Mouse (Mus musculus): Measurements from ENCODE around the gene Akap11. TPM values are rescaled to one million over a fixed set of nuclear protein-coding genes. Genes with fewer than 3 reads are reported as not detected.

Akap11 gene
- polyA plus RNA-seq, 1 experiment from 2014 or later = 32.4 TPM

GRCm38 (mm10) chr14:78526475-78526874 is 10.1 kb downstream of the Akap11 start:
- WGBS = 75% methylated on average over 3 of the region's 3 CpGs
- no peak for ATAC-seq (ENCODE audit: low FRiP score)
- peaks cover 37% of the 10 kb centered on the region for H3K4me1 ChIP-seq

GRCm38 (mm10) chr14:78525611-78526457 is 10.8 kb downstream of the Akap11 start:
- Histone ChIP-seq H3K9me3 (replicated peaks) (no peaks in the 10 kb centered on the region), H3K4me2 (no peak overlapping the region), H3K4me3 (replicated peaks) (no peak overlapping the region), H3K27ac (replicated peaks) (no peak overlapping the region), H3K9ac (replicated peaks) (no peak overlapping the region), H3K27me3 (replicated peaks) (no peaks in the 10 kb centered on the region), H3K36me3 (no peaks in the 10 kb centered on the region), H3K4me1 (peaks cover 35% of the 10 kb centered on the region)
- no peak for ATAC-seq (ENCODE audit: low FRiP score)
- 98% methylated on average over 3 of the region's 3 CpGs for WGBS

More at GRCm38 (mm10) chr14:78526475-78526874, 10.1 kb downstream of the Akap11 start:
- Histone ChIP-seq H3K36me3 (no peaks in the 10 kb centered on the region), H3K27ac (replicated peaks) (no peak overlapping the region), H3K4me2 (no peak overlapping the region), H3K9ac (replicated peaks) (no peak overlapping the region), H3K9me3 (replicated peaks) (no peaks in the 10 kb centered on the region), H3K27me3 (replicated peaks) (no peaks in the 10 kb centered on the region), H3K4me3 (replicated peaks) (no peak overlapping the region)

- Histone ChIP-seq H3K9ac (replicated peaks) (no peak overlapping the region), H3K4me3 (replicated peaks) (no peak overlapping the region), H3K27ac (replicated peaks) (no peak overlapping the region), H3K9me3 (replicated peaks) (no peaks in the 10 kb centered on the region), H3K27me3 (replicated peaks) (no peaks in the 10 kb centered on the region), H3K36me3 (0 out of 2 replicates have a peak, but pooled peaks cover 3% of the 10 kb centered on the region), H3K4me2 (no peak overlapping the region), H3K4me1 (peaks cover 30% of the 10 kb centered on the region)
- ATAC-seq (ENCODE audit: low FRiP score) = no peak
- WGBS = 83% methylated on average over 2 of the region's 2 CpGs
These were observed 11.5 kb downstream of the Akap11 start for GRCm38 (mm10) chr14:78525059-78525458.

GRCm38 (mm10) chr14:78510713-78511112 is 25.9 kb downstream of the Akap11 start:
- Histone ChIP-seq H3K4me3 (replicated peaks) (no peak overlapping the region), H3K36me3 (peaks cover 71% of the 10 kb centered on the region), H3K27me3 (replicated peaks) (no peaks in the 10 kb centered on the region), H3K27ac (replicated peaks) (no peak overlapping the region), H3K4me2 (no peak overlapping the region), H3K9ac (replicated peaks) (no peak overlapping the region), H3K4me1 (no peaks in the 10 kb centered on the region), H3K9me3 (replicated peaks) (no peaks in the 10 kb centered on the region)
- WGBS = 78% methylated on average over 9 of the region's 9 CpGs
- ATAC-seq (ENCODE audit: low FRiP score) = no peak

GRCm38 (mm10) chr14:78509791-78510190 is 26.8 kb downstream of the Akap11 start:
- Histone ChIP-seq H3K4me3 (replicated peaks) (no peak overlapping the region), H3K36me3 (peaks cover 77% of the 10 kb centered on the region), H3K9ac (replicated peaks) (no peak overlapping the region), H3K27me3 (replicated peaks) (no peaks in the 10 kb centered on the region), H3K27ac (replicated peaks) (no peak overlapping the region), H3K4me2 (no peak overlapping the region), H3K4me1 (no peaks in the 10 kb centered on the region), H3K9me3 (replicated peaks) (no peaks in the 10 kb centered on the region)
- 94% methylated on average over 6 of the region's 6 CpGs for WGBS
- no peak for ATAC-seq (ENCODE audit: low FRiP score)

- 80% methylated on average over 3 of the region's 3 CpGs for WGBS
These were observed 36.0 kb downstream of the Akap11 start for GRCm38 (mm10) chr14:78500578-78500977.

GRCm38 (mm10) chr14:78496691-78497090 is 39.9 kb downstream of the Akap11 start:
- no peak overlapping the region for H3K27ac ChIP-seq (replicated peaks)
- no peak for ATAC-seq (ENCODE audit: low FRiP score)
- WGBS = 95% methylated on average over 4 of the region's 4 CpGs
- H3K4me3 ChIP-seq (replicated peaks) = no peak overlapping the region
- H3K4me1 ChIP-seq = no peaks in the 10 kb centered on the region
- no peak overlapping the region for H3K9ac ChIP-seq (replicated peaks)
- H3K9me3 ChIP-seq (replicated peaks) = no peaks in the 10 kb centered on the region
- peaks cover 36% of the 10 kb centered on the region for H3K36me3 ChIP-seq
- no peak overlapping the region for H3K4me2 ChIP-seq
- H3K27me3 ChIP-seq (replicated peaks) = no peaks in the 10 kb centered on the region

More at GRCm38 (mm10) chr14:78500578-78500977, 36.0 kb downstream of the Akap11 start:
- no peak overlapping the region for H3K4me3 ChIP-seq (replicated peaks)
- H3K36me3 ChIP-seq = peaks cover 27% of the 10 kb centered on the region
- H3K4me2 ChIP-seq = no peak overlapping the region
- no peaks in the 10 kb centered on the region for H3K9me3 ChIP-seq (replicated peaks)
- H3K4me1 ChIP-seq = no peaks in the 10 kb centered on the region
- no peaks in the 10 kb centered on the region for H3K27me3 ChIP-seq (replicated peaks)
- no peak overlapping the region for H3K9ac ChIP-seq (replicated peaks)
- H3K27ac ChIP-seq (replicated peaks) = no peak overlapping the region
- no peak for ATAC-seq (ENCODE audit: low FRiP score)

- Histone ChIP-seq H3K4me3 (replicated peaks) (no peak overlapping the region), H3K27me3 (replicated peaks) (no peaks in the 10 kb centered on the region), H3K4me2 (no peak overlapping the region), H3K9ac (replicated peaks) (no peak overlapping the region), H3K4me1 (no peaks in the 10 kb centered on the region), H3K36me3 (peaks cover 37% of the 10 kb centered on the region), H3K9me3 (replicated peaks) (no peaks in the 10 kb centered on the region), H3K27ac (replicated peaks) (no peak overlapping the region)
- ATAC-seq (ENCODE audit: low FRiP score) = no peak
- WGBS = 89% methylated on average over 4 of the region's 4 CpGs
These were observed 41.4 kb downstream of the Akap11 start for GRCm38 (mm10) chr14:78495241-78495640.

GRCm38 (mm10) chr14:78492602-78493001 is 44.0 kb downstream of the Akap11 start:
- 87% methylated on average over 9 of the region's 9 CpGs for WGBS
- peaks cover 31% of the 10 kb centered on the region for H3K36me3 ChIP-seq
- no peaks in the 10 kb centered on the region for H3K4me1 ChIP-seq
- no peak for ATAC-seq (ENCODE audit: low FRiP score)
- no peaks in the 10 kb centered on the region for H3K9me3 ChIP-seq (replicated peaks)
- no peaks in the 10 kb centered on the region for H3K27me3 ChIP-seq (replicated peaks)
- H3K4me2 ChIP-seq = no peak overlapping the region
- H3K9ac ChIP-seq (replicated peaks) = no peak overlapping the region
- no peak overlapping the region for H3K27ac ChIP-seq (replicated peaks)
- no peak overlapping the region for H3K4me3 ChIP-seq (replicated peaks)

GRCm38 (mm10) chr14:78491432-78491831 is 45.2 kb downstream of the Akap11 start:
- Histone ChIP-seq H3K4me3 (replicated peaks) (no peak overlapping the region), H3K4me1 (no peaks in the 10 kb centered on the region), H3K4me2 (no peak overlapping the region), H3K9me3 (replicated peaks) (no peaks in the 10 kb centered on the region), H3K27ac (replicated peaks) (no peak overlapping the region), H3K36me3 (peaks cover 28% of the 10 kb centered on the region), H3K27me3 (replicated peaks) (no peaks in the 10 kb centered on the region), H3K9ac (replicated peaks) (no peak overlapping the region)
- ATAC-seq (ENCODE audit: low FRiP score) = no peak

GRCm38 (mm10) chr14:78482385-78483231 is 54.0 kb downstream of the Akap11 start:
- Histone ChIP-seq H3K9ac (replicated peaks) (no peak overlapping the region; the same call in 1 of the 2 replicates), H3K27ac (replicated peaks) (no peak overlapping the region; the same call in 1 of the 2 replicates), H3K9me3 (replicated peaks) (no peaks in the 10 kb centered on the region), H3K4me2 (peak overlapping the region; percentile 39), H3K27me3 (replicated peaks) (no peaks in the 10 kb centered on the region), H3K4me1 (peaks cover 4% of the 10 kb centered on the region; the same call in 1 of the 2 replicates), H3K36me3 (no peaks in the 10 kb centered on the region), H3K4me3 (replicated peaks) (no peak overlapping the region)
- WGBS = 26% methylated on average over 14 of the region's 14 CpGs
- peak; percentile 94 for ATAC-seq (ENCODE audit: low FRiP score)
